ENCODE assay signal across 8 mouse cellular contexts in the genomic region with DNA sequence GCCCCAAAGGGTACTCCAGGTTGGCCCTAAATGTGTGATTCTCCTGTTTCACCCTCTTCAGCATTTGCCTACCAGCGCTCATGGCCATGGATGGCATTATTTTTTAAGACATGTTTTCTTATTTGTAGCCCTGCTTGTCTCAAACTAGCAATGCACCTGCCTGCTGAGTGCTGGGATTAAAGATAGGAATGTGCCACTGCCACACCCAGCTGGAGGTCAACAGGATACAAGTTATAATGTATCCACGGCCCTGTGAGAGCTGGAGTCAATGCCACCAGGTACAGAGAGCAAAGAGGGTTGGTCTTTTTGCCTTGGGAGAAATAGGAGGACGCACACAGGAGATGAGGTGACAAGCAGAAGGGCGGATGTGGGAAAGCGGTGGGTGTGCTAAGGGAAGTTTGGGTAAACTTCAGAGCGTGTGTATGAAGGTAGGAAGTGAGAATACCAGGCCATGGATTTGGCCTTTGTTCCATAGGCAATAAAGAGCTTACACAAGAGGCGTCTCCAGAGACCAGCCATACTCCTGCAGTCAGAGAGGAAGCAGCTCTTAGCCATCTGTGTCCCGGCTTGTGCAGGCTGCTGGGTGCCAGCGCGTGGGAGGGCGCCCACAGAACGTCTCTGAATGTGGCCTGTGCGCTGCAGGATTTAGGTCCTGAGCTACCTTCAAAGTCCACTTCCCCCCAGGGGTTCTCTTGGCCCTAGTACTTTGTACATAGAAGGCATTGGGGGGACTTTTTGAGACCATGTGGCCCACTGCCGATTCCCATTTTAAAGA. TPM values are rescaled to one million over a fixed set of nuclear protein-coding genes. Genes with fewer than 3 reads are reported as not detected.
DNase-seq lines count a peak whose midpoint lies in the region; ATAC-seq and TF ChIP-seq lines count a peak whose summit lies in the region.

No protein-coding gene starts in this region.

- ATAC-seq in heart, embryonic 15.5 days (replicated peaks; ENCODE audit: insufficient number of reproducible peaks, insufficient read depth, low FRiP score, low read depth) = no peak

- intact Hi-C loops in left cerebral cortex, postnatal 25 days (cut with DNase I) = no loop called here

- TF ChIP-seq POLR2A in myocyte (IDR thresholded peaks at IDR 0.05; ENCODE audit: insufficient read length, low read depth) = no peak

- H3K4me2 ChIP-seq in heart, embryonic 15.5 days = peak overlapping the region; percentile 64
- H3K4me2 ChIP-seq in myocyte (ENCODE audit: low read depth) = peak overlapping the region; percentile 69

- WGBS in heart, embryonic 15.5 days = 79% methylated on average over 14 of the region's 14 CpGs

- no peaks in the 10 kb centered on the region for H3K27me3 ChIP-seq in heart, embryonic 15.5 days
- H3K27me3 ChIP-seq in myocyte (ENCODE audit: control insufficient read depth, insufficient read depth, insufficient read length) = no peaks in the 10 kb centered on the region

- H3K36me3 ChIP-seq in heart, embryonic 15.5 days = no peaks in the 10 kb centered on the region
- no peaks in the 10 kb centered on the region for H3K36me3 ChIP-seq in myocyte (ENCODE audit: control insufficient read depth, insufficient read depth)

- H3K27ac ChIP-seq in heart, embryonic 15.5 days = peak overlapping the region; percentile 98; the same call in 1 of the 2 replicates

- H3ac ChIP-seq in myocyte (ENCODE audit: control insufficient read depth, insufficient read length) = no peak overlapping the region

- peak overlapping the region; percentile 71; the same call in 1 of the 2 replicates for H3K4me3 ChIP-seq in heart, embryonic 15.5 days
- H3K4me3 ChIP-seq in myocyte = peak overlapping the region; percentile 49

- H3K4me1 ChIP-seq in heart, embryonic 15.5 days (replicated peaks) = peaks cover 33% of the 10 kb centered on the region

- DNase-seq in adrenal gland, adult (ENCODE audit: inconsistent age in 2 of 2, low spot score in 1 of 2) = peak; percentile 32 to 67
- DNase-seq in adrenal gland, postnatal 4 days (ENCODE audit: low spot score in 2 of 2) = no peak
- peak; percentile 41 for DNase-seq in CD4-positive helper T cell, adult 2 months (ENCODE audit: low read depth, low spot score)
- peak; percentile 33 to 42 for DNase-seq in cerebellum, postnatal 14 days
- peak; percentile 63 to 90 for DNase-seq in left cerebral cortex, postnatal 25 days (ENCODE audit: low spot score in 2 of 2)
- DNase-seq in urinary bladder, postnatal 4 days (ENCODE audit: low spot score in 2 of 2) = no peak

- H3K9ac ChIP-seq in heart, embryonic 15.5 days = no peak overlapping the region

- peaks cover 34% of the 10 kb centered on the region for H3K79me2 ChIP-seq in myocyte (ENCODE audit: control insufficient read depth, insufficient read depth)

- no peaks in the 10 kb centered on the region for H3K9me3 ChIP-seq in heart, embryonic 15.5 days (replicated peaks)

TF ChIP-seq in myocyte, 11 proteins besides CTCF, POLR2A, EP300 and RAD21:
- TF ChIP-seq MYOG (IDR thresholded peaks at IDR 0.05; ENCODE audit: control insufficient read depth in 1 of 3, insufficient read depth in 1 of 3, insufficient read length in 2 of 3, low read depth in 2 of 3) = no peak
- no peak for TF ChIP-seq POLR2AphosphoS2 (IDR thresholded peaks at IDR 0.05; ENCODE audit: insufficient read length, low read depth)
- no peak for TF ChIP-seq E2F4 (IDR thresholded peaks at IDR 0.05; ENCODE audit: insufficient read depth)
- TF ChIP-seq TCF12 (IDR thresholded peaks at IDR 0.05; ENCODE audit: insufficient read depth, poor library complexity, severe bottlenecking) = no peak
- TF ChIP-seq USF1 (IDR thresholded peaks at IDR 0.05; ENCODE audit: low read depth) = no peak
- TF ChIP-seq MAX (IDR thresholded peaks at IDR 0.05; ENCODE audit: low read depth) = no peak
- no peak for TF ChIP-seq CEBPB (IDR thresholded peaks at IDR 0.05; ENCODE audit: insufficient read depth, poor library complexity, severe bottlenecking)
- TF ChIP-seq REST (IDR thresholded peaks at IDR 0.05; ENCODE audit: insufficient read depth, insufficient read length) = no peak
- no peak for TF ChIP-seq MYOD1 (IDR thresholded peaks at IDR 0.05; ENCODE audit: control insufficient read depth in 1 of 3, insufficient read length in 2 of 3, low read depth in 2 of 3)
- no peak for TF ChIP-seq TCF3 (IDR thresholded peaks at IDR 0.05; ENCODE audit: insufficient read length, low read depth)
- TF ChIP-seq SRF (IDR thresholded peaks at IDR 0.05; ENCODE audit: control insufficient read depth, insufficient read length, low read depth) = no peak

RNA-seq across cellular contexts. Expression of a gene that starts 0.8 kb away (rescaled TPM):
- 10 to 100 TPM; 35.7 to 39.8 TPM for total RNA-seq in adrenal gland, postnatal 4 days (2021)
- polyA plus RNA-seq in heart, embryonic 15.5 days (2015; fragmentation: Nextera tagmentation; extraction: Ambion mirVana) = 99.5 and 104 TPM in 2 replicates
- total RNA-seq in left cerebral cortex, postnatal 25 days (2021) = 10 to 100 TPM; 80.2 to 85.7 TPM
- 12.5 TPM for polyA plus RNA-seq in myocyte (2012; fragmentation: generic; extraction: Trizol)

RNA-seq across cellular contexts. Expression of a gene that starts 6.7 kb away (rescaled TPM):
- under 1 TPM; 0.40 to 0.50 TPM for total RNA-seq in adrenal gland, postnatal 4 days (2021)
- polyA plus RNA-seq in heart, embryonic 15.5 days (2015; fragmentation: Nextera tagmentation; extraction: Ambion mirVana) = 0.25 and 0.38 TPM in 2 replicates
- total RNA-seq in left cerebral cortex, postnatal 25 days (2021) = under 1 TPM; 0.34 to 0.43 TPM
- 0.46 TPM for polyA plus RNA-seq in myocyte (2012; fragmentation: generic; extraction: Trizol)

RNA-seq across cellular contexts. Expression of a gene that starts 45.4 kb away (rescaled TPM):
- total RNA-seq in adrenal gland, postnatal 4 days (2021) = under 1 TPM; 0.34 to 0.99 TPM
- polyA plus RNA-seq in heart, embryonic 15.5 days (2015; fragmentation: Nextera tagmentation; extraction: Ambion mirVana) = 0.18 and 0.37 TPM in 2 replicates
- total RNA-seq in left cerebral cortex, postnatal 25 days (2021) = 1 to 10 TPM; 3.8 to 7.4 TPM
- polyA plus RNA-seq in myocyte (2012; fragmentation: generic; extraction: Trizol) = 0.11 TPM

Comparison
In these comparisons a context has a peak if more than half of its experiments do, and no peak if none do; other contexts are left out.
1. DNase-seq: peak in adrenal gland, adult (2 of 2), CD4-positive helper T cell, adult 2 months (single experiment), cerebellum, postnatal 14 days (2 of 2) and left cerebral cortex, postnatal 25 days (2 of 2); none in adrenal gland, postnatal 4 days (0 of 2) and urinary bladder, postnatal 4 days (0 of 2).